Mouse (Mus musculus): ENCODE measurements around the gene Pigk. TPM values are rescaled to one million over a fixed set of nuclear protein-coding genes. Genes with fewer than 3 reads are reported as not detected.
"Not testable (repeated sequence)": the region's sequence is repeated elsewhere in the genome, so short reads cannot be mapped to it uniquely, and the experiment has no call there.

Pigk gene
- polyA plus RNA-seq, 1 experiment from 2014 or later = 40.3 TPM

- Histone ChIP-seq H3K36me3 (ENCODE audit: control insufficient read depth, insufficient read depth) (no peaks in the 10 kb centered on the region), H3K27me3 (ENCODE audit: control insufficient read depth, insufficient read depth, low read length) (no peaks in the 10 kb centered on the region), H3K27ac (ENCODE audit: low read length) (no peak overlapping the region), H3K4me3 (ENCODE audit: low read length) (no peak overlapping the region), H3K4me1 (ENCODE audit: control insufficient read depth, insufficient read depth, low read length) (no peaks in the 10 kb centered on the region), H3K9ac (ENCODE audit: low read length) (no peak overlapping the region), H3K4me2 (ENCODE audit: low read depth, low read length) (no peak overlapping the region), H3K9me3 (replicated peaks; ENCODE audit: control insufficient read depth, low read length) (no peaks in the 10 kb centered on the region)
- ATAC-seq (replicated peaks; ENCODE audit: extremely low read depth, insufficient read depth, low FRiP score) = no peak
- WGBS = 73% methylated on average over 9 of the region's 9 CpGs
These were observed 24.8 kb upstream of the Pigk start for GRCm38 (mm10) chr3:152689105-152689504.

- ATAC-seq (replicated peaks; ENCODE audit: extremely low read depth, insufficient read depth, low FRiP score) = no peak
- H3K4me3 ChIP-seq (ENCODE audit: low read length) = no peak overlapping the region
- no peaks in the 10 kb centered on the region for H3K36me3 ChIP-seq (ENCODE audit: control insufficient read depth, insufficient read depth)
- no peak overlapping the region for H3K4me2 ChIP-seq (ENCODE audit: low read depth, low read length)
- H3K27me3 ChIP-seq (ENCODE audit: control insufficient read depth, insufficient read depth, low read length) = no peaks in the 10 kb centered on the region
- WGBS = 79% methylated on average over 3 of the region's 3 CpGs
- no peaks in the 10 kb centered on the region for H3K9me3 ChIP-seq (replicated peaks; ENCODE audit: control insufficient read depth, low read length)
- H3K9ac ChIP-seq (ENCODE audit: low read length) = no peak overlapping the region
- H3K27ac ChIP-seq (ENCODE audit: low read length) = no peak overlapping the region
- no peaks in the 10 kb centered on the region for H3K4me1 ChIP-seq (ENCODE audit: control insufficient read depth, insufficient read depth, low read length)
These were observed 18.9 kb upstream of the Pigk start for GRCm38 (mm10) chr3:152694950-152695349.

DNA sequence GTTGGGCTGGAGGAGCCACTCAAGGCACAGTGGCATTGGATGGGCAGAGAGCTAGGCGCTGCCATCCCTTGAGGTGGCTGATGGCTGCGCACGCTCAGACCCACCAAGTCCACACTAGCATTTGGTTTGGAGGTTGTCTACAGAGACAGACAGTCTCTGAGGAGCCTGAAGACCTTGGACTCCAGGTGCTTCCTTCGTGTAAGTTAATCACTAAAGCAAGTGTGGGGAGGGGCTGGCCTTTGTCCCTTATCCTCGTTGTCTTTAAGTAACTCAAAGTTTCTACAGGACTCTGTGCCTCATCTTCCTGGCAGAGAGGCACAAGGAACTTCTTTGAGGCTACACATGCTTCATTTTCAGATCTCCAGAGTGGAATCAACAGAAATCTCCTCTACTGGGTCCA, 15.9 kb upstream of the Pigk start:
- H3K4me1 ChIP-seq (ENCODE audit: control insufficient read depth, insufficient read depth, low read length) = no peaks in the 10 kb centered on the region
- ATAC-seq (replicated peaks; ENCODE audit: extremely low read depth, insufficient read depth, low FRiP score) = no peak
- H3K4me2 ChIP-seq (ENCODE audit: low read depth, low read length) = no peak overlapping the region
- H3K27me3 ChIP-seq (ENCODE audit: control insufficient read depth, insufficient read depth, low read length) = no peaks in the 10 kb centered on the region
- H3K4me3 ChIP-seq (ENCODE audit: low read length) = no peak overlapping the region
- H3K9me3 ChIP-seq (replicated peaks; ENCODE audit: control insufficient read depth, low read length) = no peaks in the 10 kb centered on the region
- WGBS = 76% methylated on average over 5 of the region's 5 CpGs
- no peak overlapping the region for H3K27ac ChIP-seq (ENCODE audit: low read length)
- no peaks in the 10 kb centered on the region for H3K36me3 ChIP-seq (ENCODE audit: control insufficient read depth, insufficient read depth)
- no peak overlapping the region for H3K9ac ChIP-seq (ENCODE audit: low read length)

DNA sequence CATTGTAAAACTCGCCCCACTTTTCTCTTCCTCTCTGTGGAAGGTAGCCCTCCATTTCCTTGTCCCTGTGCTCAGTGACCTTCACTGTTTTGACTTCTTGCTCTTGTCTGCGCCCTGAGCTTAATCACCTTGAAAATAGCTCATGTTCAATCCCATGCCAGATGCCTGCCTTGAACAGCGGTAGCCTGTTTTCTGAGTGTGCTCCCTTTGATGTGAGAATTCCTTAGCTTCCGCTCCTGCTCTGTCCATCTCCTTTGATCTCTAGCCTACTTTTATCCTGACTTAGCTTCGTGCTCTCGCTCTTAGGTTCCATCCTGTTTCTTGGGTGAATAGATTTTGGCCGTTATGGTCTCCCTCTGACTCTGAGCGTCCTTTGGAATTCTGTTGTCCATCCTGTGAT, 14.6 kb upstream of the Pigk start:
- H3K9ac ChIP-seq (ENCODE audit: low read length) = no peak overlapping the region
- H3K36me3 ChIP-seq (ENCODE audit: control insufficient read depth, insufficient read depth) = no peaks in the 10 kb centered on the region
- 43% methylated on average over 8 of the region's 8 CpGs for WGBS
- no peak overlapping the region for H3K4me2 ChIP-seq (ENCODE audit: low read depth, low read length)
- H3K4me3 ChIP-seq (ENCODE audit: low read length) = no peak overlapping the region
- H3K4me1 ChIP-seq (ENCODE audit: control insufficient read depth, insufficient read depth, low read length) = no peaks in the 10 kb centered on the region
- no peaks in the 10 kb centered on the region for H3K9me3 ChIP-seq (replicated peaks; ENCODE audit: control insufficient read depth, low read length)
- no peak for ATAC-seq (replicated peaks; ENCODE audit: extremely low read depth, insufficient read depth, low FRiP score)
- H3K27me3 ChIP-seq (ENCODE audit: control insufficient read depth, insufficient read depth, low read length) = no peaks in the 10 kb centered on the region
- H3K27ac ChIP-seq (ENCODE audit: low read length) = no peak overlapping the region

DNA sequence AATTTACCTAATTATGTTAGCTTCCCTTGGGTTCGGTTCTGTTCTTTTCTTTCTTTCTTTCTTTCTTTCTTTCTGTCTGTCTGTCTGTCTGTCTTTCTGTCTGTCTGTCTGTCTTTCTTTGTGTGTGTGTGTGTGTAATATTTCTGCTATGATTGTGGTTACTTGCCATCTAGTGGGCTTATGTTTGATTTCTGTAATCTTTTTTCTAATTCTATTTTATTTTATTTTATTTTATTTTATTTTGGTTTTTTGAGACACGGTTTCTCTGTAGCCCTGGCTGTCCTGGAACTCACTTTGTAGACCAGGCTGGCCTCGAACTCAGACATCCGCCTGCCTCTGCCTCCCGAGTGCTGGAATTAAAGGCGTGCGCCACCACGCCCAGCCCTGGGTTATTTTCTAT, 12.4 kb upstream of the Pigk start:
- H3K9me3 ChIP-seq (replicated peaks; ENCODE audit: control insufficient read depth, low read length); H3K9ac ChIP-seq (ENCODE audit: low read length); H3K4me3 ChIP-seq (ENCODE audit: low read length); ATAC-seq (replicated peaks; ENCODE audit: extremely low read depth, insufficient read depth, low FRiP score); H3K4me2 ChIP-seq (ENCODE audit: low read depth, low read length); H3K4me1 ChIP-seq (ENCODE audit: control insufficient read depth, insufficient read depth, low read length); H3K27ac ChIP-seq (ENCODE audit: low read length); H3K36me3 ChIP-seq (ENCODE audit: control insufficient read depth, insufficient read depth); H3K27me3 ChIP-seq (ENCODE audit: control insufficient read depth, insufficient read depth, low read length): not testable (repeated sequence)
- WGBS = 92% methylated on average over 8 of the region's 8 CpGs

- H3K4me3 ChIP-seq (ENCODE audit: low read length) = no peak overlapping the region
- no peak overlapping the region for H3K9ac ChIP-seq (ENCODE audit: low read length)
- no peaks in the 10 kb centered on the region for H3K27me3 ChIP-seq (ENCODE audit: control insufficient read depth, insufficient read depth, low read length)
- ATAC-seq (replicated peaks; ENCODE audit: extremely low read depth, insufficient read depth, low FRiP score) = no peak
- no peak overlapping the region for H3K27ac ChIP-seq (ENCODE audit: low read length)
- H3K9me3 ChIP-seq (replicated peaks; ENCODE audit: control insufficient read depth, low read length) = no peaks in the 10 kb centered on the region
- H3K36me3 ChIP-seq (ENCODE audit: control insufficient read depth, insufficient read depth) = no peaks in the 10 kb centered on the region
- H3K4me1 ChIP-seq (ENCODE audit: control insufficient read depth, insufficient read depth, low read length) = no peaks in the 10 kb centered on the region
- 53% methylated on average over 8 of the region's 8 CpGs for WGBS
- 0 out of 2 replicates have a peak overlapping the region, but pooled peaks have one; percentile 5 for H3K4me2 ChIP-seq (ENCODE audit: low read depth, low read length)
These were observed 11.5 kb upstream of the Pigk start for GRCm38 (mm10) chr3:152702274-152702843.

DNA sequence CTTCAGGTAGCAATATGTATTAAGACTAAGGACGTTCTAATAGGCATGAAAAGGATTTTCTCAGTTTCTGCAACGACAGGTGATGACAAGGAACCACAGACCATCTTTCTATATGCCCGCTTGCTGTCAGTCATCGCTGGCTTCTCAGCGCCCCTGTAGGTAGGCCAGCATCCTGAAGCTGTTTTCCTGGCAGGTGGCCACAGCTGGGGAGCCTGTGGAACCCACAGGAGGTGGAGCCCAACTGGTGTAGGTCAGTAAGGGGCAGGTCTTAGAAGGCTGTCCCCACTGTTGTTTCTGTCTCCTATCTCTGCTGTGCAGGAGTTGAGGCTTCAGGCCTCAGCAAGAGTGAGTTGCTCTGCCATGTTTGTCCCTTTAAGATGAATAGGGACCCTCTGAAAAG, 8.1 kb upstream of the Pigk start:
- Histone ChIP-seq H3K4me2 (ENCODE audit: low read depth, low read length) (no peak overlapping the region), H3K27me3 (ENCODE audit: control insufficient read depth, insufficient read depth, low read length) (no peaks in the 10 kb centered on the region), H3K4me1 (ENCODE audit: control insufficient read depth, insufficient read depth, low read length) (no peaks in the 10 kb centered on the region), H3K36me3 (ENCODE audit: control insufficient read depth, insufficient read depth) (no peaks in the 10 kb centered on the region), H3K9ac (ENCODE audit: low read length) (no peak overlapping the region), H3K27ac (ENCODE audit: low read length) (no peak overlapping the region), H3K4me3 (ENCODE audit: low read length) (no peak overlapping the region), H3K9me3 (replicated peaks; ENCODE audit: control insufficient read depth, low read length) (no peaks in the 10 kb centered on the region)
- no peak for ATAC-seq (replicated peaks; ENCODE audit: extremely low read depth, insufficient read depth, low FRiP score)
- 64% methylated on average over 5 of the region's 5 CpGs for WGBS

- WGBS = 78% methylated on average over 2 of the region's 2 CpGs
- ATAC-seq (replicated peaks; ENCODE audit: extremely low read depth, insufficient read depth, low FRiP score) = no peak
- Histone ChIP-seq H3K4me1 (ENCODE audit: control insufficient read depth, insufficient read depth, low read length) (no peaks in the 10 kb centered on the region), H3K4me3 (ENCODE audit: low read length) (no peak overlapping the region), H3K36me3 (ENCODE audit: control insufficient read depth, insufficient read depth) (no peaks in the 10 kb centered on the region), H3K9me3 (replicated peaks; ENCODE audit: control insufficient read depth, low read length) (no peaks in the 10 kb centered on the region), H3K4me2 (ENCODE audit: low read depth, low read length) (no peak overlapping the region), H3K27ac (ENCODE audit: low read length) (no peak overlapping the region), H3K9ac (ENCODE audit: low read length) (no peak overlapping the region), H3K27me3 (ENCODE audit: control insufficient read depth, insufficient read depth, low read length) (no peaks in the 10 kb centered on the region)
These were observed 7.0 kb upstream of the Pigk start for GRCm38 (mm10) chr3:152706901-152707300.

- H3K9me3 ChIP-seq (replicated peaks; ENCODE audit: control insufficient read depth, low read length) = no peaks in the 10 kb centered on the region
- H3K4me2 ChIP-seq (ENCODE audit: low read depth, low read length) = no peak overlapping the region
- no peaks in the 10 kb centered on the region for H3K27me3 ChIP-seq (ENCODE audit: control insufficient read depth, insufficient read depth, low read length)
- H3K4me3 ChIP-seq (ENCODE audit: low read length) = no peak overlapping the region
- ATAC-seq (replicated peaks; ENCODE audit: extremely low read depth, insufficient read depth, low FRiP score) = no peak
- H3K4me1 ChIP-seq (ENCODE audit: control insufficient read depth, insufficient read depth, low read length) = no peaks in the 10 kb centered on the region
- 75% methylated on average over 5 of the region's 5 CpGs for WGBS
- no peak overlapping the region for H3K9ac ChIP-seq (ENCODE audit: low read length)
- no peak overlapping the region for H3K27ac ChIP-seq (ENCODE audit: low read length)
- H3K36me3 ChIP-seq (ENCODE audit: control insufficient read depth, insufficient read depth) = no peaks in the 10 kb centered on the region
These were observed 6.5 kb upstream of the Pigk start for GRCm38 (mm10) chr3:152707321-152707823.
